Mouse (Mus musculus): ENCODE results near the gene Ndufa12.

DNA sequence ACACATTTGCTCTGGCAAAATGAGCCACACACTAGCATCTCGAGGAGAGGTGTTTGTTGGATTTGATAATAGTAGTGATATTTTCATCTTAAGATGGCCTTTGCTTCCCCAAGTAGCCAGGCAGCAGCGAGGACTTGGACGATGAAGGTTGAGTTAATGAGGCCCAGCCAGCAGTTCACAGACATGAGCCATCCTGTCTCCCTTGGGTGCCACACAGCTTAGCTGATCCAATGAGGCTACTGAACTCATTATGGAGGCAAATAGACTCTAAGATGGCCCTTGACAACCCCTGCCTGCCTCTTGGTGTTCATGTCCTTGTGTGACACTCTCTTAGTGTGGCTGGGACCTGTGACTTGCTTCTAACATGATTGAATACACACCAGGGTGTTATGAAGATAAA, 56.2 kb downstream of the Ndufa12 start:
- TF ChIP-seq CTCF (IDR thresholded peaks at IDR 0.05; ENCODE audit: low read depth) (no peak), EP300 (IDR thresholded peaks at IDR 0.05; ENCODE audit: low read depth) (no peak)

Data from heart, postnatal 0 days (tissue).